Mouse (Mus musculus): ENCODE measurements around the gene Mier3. TPM values are rescaled to one million over a fixed set of nuclear protein-coding genes. Genes with fewer than 3 reads are reported as not detected.
"Not testable (repeated sequence)": the region's sequence is repeated elsewhere in the genome, so short reads cannot be mapped to it uniquely, and the experiment has no call there.

The Mier3 gene
- total RNA-seq, 1 experiment from 2014 or later, result 80.4 TPM

DNA sequence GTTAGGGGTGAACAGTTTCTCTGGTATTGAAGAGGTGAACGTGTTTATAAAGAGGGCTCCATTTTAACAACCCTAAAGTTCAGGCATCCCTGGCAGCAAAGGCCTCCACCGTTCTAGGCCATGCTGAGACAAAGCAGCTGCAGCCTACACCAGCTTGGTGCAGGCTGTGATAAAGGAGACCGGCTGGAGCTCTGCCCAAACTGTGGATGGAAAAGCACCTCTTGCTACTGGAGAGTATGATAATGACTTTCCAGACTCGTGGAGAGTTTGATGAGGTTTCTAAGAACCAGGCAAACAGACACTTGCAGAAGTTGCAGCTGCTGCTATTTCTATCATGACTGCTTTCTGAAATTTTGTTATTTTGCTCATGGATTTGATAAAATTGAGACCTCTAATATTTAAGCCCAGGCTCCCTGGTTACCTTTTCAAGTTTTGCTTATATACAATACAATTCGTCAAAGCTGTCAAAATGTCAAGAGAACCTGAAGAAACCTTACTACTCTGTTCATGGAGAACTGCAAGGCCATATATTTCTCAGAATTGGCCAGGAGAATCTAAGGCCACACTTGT, 3.4 kb downstream of the Mier3 start:
- ATAC-seq (replicated peaks in 1 of 2; ENCODE audit: insufficient read depth in 1 of 2, low FRiP score in 2 of 2, low TSS enrichment in 1 of 2, low read depth in 1 of 2, poor library complexity in 2 of 2, severe bottlenecking in 2 of 2), result no peak

- ATAC-seq (replicated peaks in 1 of 2; ENCODE audit: insufficient read depth in 1 of 2, low FRiP score in 2 of 2, low TSS enrichment in 1 of 2, low read depth in 1 of 2, poor library complexity in 2 of 2, severe bottlenecking in 2 of 2), result peak; percentile 65 to 80
Observed at GRCm38 (mm10) chr13:111685751-111686462, 5.1 kb downstream of the Mier3 start.

GRCm38 (mm10) chr13:111686522-111687284, 5.9 kb downstream of the Mier3 start:
- ATAC-seq (replicated peaks in 1 of 2; ENCODE audit: insufficient read depth in 1 of 2, low FRiP score in 2 of 2, low TSS enrichment in 1 of 2, low read depth in 1 of 2, poor library complexity in 2 of 2, severe bottlenecking in 2 of 2), result no peak

GRCm38 (mm10) chr13:111687285-111687781, 6.6 kb downstream of the Mier3 start:
- peak; percentile 68 to 73 for ATAC-seq (replicated peaks in 1 of 2; ENCODE audit: insufficient read depth in 1 of 2, low FRiP score in 2 of 2, low TSS enrichment in 1 of 2, low read depth in 1 of 2, poor library complexity in 2 of 2, severe bottlenecking in 2 of 2)

GRCm38 (mm10) chr13:111703396-111703795, 22.6 kb downstream of the Mier3 start:
- ATAC-seq (replicated peaks in 1 of 2; ENCODE audit: insufficient read depth in 1 of 2, low FRiP score in 2 of 2, low TSS enrichment in 1 of 2, low read depth in 1 of 2, poor library complexity in 2 of 2, severe bottlenecking in 2 of 2), result no peak

DNA sequence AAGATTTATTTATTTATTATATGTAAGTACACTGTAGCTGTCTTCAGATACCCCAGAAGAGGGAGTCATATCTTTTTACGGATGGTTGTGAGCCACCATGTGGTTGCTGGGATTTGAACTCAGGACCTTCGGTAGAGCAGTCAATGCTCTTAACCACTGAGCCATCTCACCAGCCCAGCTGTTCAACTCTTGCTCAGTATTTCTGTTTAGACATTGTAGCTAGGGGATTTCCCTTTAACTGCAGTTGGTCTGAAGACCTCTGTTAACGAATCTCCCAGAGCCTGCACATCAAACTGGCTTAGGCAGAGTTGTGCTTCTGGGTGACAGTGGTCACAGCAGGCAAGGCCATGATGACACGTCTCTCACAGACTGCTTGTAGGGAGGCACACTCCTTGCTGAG, 23.2 kb downstream of the Mier3 start:
- ATAC-seq (replicated peaks in 1 of 2; ENCODE audit: insufficient read depth in 1 of 2, low FRiP score in 2 of 2, low TSS enrichment in 1 of 2, low read depth in 1 of 2, poor library complexity in 2 of 2, severe bottlenecking in 2 of 2), result not testable (repeated sequence)

DNA sequence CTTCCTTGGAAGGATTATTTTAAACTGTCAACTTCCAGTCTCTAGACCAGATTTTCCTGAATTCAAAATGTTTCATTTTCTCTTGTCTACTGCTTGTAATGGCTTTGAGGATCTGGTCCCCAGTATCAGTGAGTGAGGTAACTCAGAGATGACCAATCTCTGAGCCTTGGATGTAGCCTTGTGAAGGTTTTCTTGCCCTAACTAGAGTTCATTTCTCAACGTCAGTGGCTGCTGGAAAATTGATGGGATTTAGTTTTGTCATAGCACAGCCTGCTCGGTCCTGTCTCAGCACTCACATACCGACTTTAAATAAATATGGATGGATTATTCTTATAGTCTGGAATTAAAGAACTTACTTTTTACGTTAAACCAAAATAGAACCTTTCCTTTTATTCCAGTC, 29.8 kb downstream of the Mier3 start:
- no peak for ATAC-seq (replicated peaks in 1 of 2; ENCODE audit: insufficient read depth in 1 of 2, low FRiP score in 2 of 2, low TSS enrichment in 1 of 2, low read depth in 1 of 2, poor library complexity in 2 of 2, severe bottlenecking in 2 of 2)

- ATAC-seq (replicated peaks in 1 of 2; ENCODE audit: insufficient read depth in 1 of 2, low FRiP score in 2 of 2, low TSS enrichment in 1 of 2, low read depth in 1 of 2, poor library complexity in 2 of 2, severe bottlenecking in 2 of 2), result no peak
Observed at GRCm38 (mm10) chr13:111719726-111720125, 38.9 kb downstream of the Mier3 start.

GRCm38 (mm10) chr13:111724811-111725164, 44.0 kb downstream of the Mier3 start:
- ATAC-seq (replicated peaks in 1 of 2; ENCODE audit: insufficient read depth in 1 of 2, low FRiP score in 2 of 2, low TSS enrichment in 1 of 2, low read depth in 1 of 2, poor library complexity in 2 of 2, severe bottlenecking in 2 of 2), result peak in 1 of 2 experiments; percentile 20; a peak in 3 of 4 replicates

- ATAC-seq (replicated peaks in 1 of 2; ENCODE audit: insufficient read depth in 1 of 2, low FRiP score in 2 of 2, low TSS enrichment in 1 of 2, low read depth in 1 of 2, poor library complexity in 2 of 2, severe bottlenecking in 2 of 2), result peak; percentile 92 to 96
Observed at GRCm38 (mm10) chr13:111725165-111726077, 44.6 kb downstream of the Mier3 start.

- ATAC-seq (replicated peaks in 1 of 2; ENCODE audit: insufficient read depth in 1 of 2, low FRiP score in 2 of 2, low TSS enrichment in 1 of 2, low read depth in 1 of 2, poor library complexity in 2 of 2, severe bottlenecking in 2 of 2), result no peak
Observed at GRCm38 (mm10) chr13:111726898-111727297, 46.1 kb downstream of the Mier3 start.

DNA sequence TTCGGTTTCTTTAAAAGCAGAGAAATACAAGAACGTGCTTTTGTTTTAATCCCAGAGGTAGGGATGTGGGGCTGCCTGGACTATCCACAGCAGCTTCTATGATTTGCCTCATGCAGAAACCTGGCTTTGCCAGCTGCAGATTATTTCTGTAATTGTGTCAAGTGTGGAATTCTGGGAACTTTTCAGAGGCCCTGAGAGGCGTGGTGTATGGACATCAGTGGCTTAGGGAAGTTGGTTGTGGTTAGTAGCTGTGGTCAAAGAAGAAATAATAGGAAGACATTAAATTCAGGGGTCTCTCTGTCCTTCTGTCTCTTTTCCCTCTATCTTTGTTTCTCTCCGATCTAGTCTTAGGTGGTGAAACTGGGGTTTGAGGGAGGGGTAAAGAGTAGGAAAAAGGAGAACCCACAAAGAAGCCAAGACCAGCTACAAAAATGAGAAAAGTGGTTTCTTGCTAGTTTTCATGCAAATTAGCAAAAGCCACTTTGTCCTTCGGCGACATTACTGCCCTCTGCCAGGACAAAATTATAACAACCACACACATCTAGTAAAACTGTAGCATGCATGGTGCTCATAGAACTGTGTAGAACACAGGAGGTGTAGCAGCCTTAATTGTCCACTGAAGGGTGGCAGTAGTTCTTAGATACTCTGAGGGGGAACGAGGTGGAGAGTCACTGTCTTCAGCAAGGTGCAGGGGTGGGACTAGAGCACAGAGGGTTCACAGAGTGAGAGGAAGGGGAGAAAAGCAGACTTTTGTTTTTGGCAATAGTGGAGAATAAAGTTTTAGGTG, 60.6 kb downstream of the Mier3 start:
- 0 out of 4 replicates have a peak, but pooled peaks of 1 of the 2 experiments have one; percentile 45 for ATAC-seq (replicated peaks in 1 of 2; ENCODE audit: insufficient read depth in 1 of 2, low FRiP score in 2 of 2, low TSS enrichment in 1 of 2, low read depth in 1 of 2, poor library complexity in 2 of 2, severe bottlenecking in 2 of 2)

- peak; percentile 17 to 42; a peak in 1 of 4 replicates for ATAC-seq (replicated peaks in 1 of 2; ENCODE audit: insufficient read depth in 1 of 2, low FRiP score in 2 of 2, low TSS enrichment in 1 of 2, low read depth in 1 of 2, poor library complexity in 2 of 2, severe bottlenecking in 2 of 2)
Observed at GRCm38 (mm10) chr13:111741991-111742615, 61.3 kb downstream of the Mier3 start.

- no peak for ATAC-seq (replicated peaks in 1 of 2; ENCODE audit: insufficient read depth in 1 of 2, low FRiP score in 2 of 2, low TSS enrichment in 1 of 2, low read depth in 1 of 2, poor library complexity in 2 of 2, severe bottlenecking in 2 of 2)
Observed at GRCm38 (mm10) chr13:111744233-111745000, 63.6 kb downstream of the Mier3 start.

DNA sequence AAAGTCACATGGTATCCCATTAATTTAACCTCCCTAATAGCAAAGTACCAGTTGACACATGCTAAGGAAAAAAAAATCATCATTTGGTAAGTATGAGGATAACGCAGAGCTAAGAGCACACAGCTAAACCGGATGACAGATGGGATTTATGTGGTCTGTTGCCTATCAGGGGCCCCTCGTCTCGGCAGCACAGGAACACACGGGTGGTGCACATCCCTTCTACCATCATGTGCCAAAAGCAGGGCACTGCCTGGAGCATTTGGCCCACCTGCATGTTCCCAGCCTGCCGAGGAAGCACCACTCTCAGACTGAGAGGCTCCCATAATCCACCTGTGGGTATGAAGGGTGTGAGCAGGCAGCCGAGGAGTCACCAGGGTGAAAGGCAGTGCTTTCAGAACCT, 64.4 kb downstream of the Mier3 start:
- ATAC-seq (replicated peaks in 1 of 2; ENCODE audit: insufficient read depth in 1 of 2, low FRiP score in 2 of 2, low TSS enrichment in 1 of 2, low read depth in 1 of 2, poor library complexity in 2 of 2, severe bottlenecking in 2 of 2), result no peak
